Mouse (Mus musculus) right cerebral cortex, postnatal 36 days (tissue): ENCODE results near the gene Zfp983.
A peak's percentile ranks its signal among the peaks of the same experiment; 100 is the strongest.
"Not testable (repeated sequence)": the region's sequence is repeated elsewhere in the genome, so short reads cannot be mapped to it uniquely, and the experiment has no call there.

ENCODE experiments used
- DNase-seq, 2 experiments: peaks; one replicate each; pipeline ENCODE4 v3.0.0; 2022; ENCODE audit warnings: low spot score in 2 of 2, mixed read lengths in 1 of 2

Zfp983 gene

GRCm38 (mm10) chr17:21650364-21650907 is at the start of gene Zfp983:
TSS of gene Zfp983 (plus strand) at chr17:21650624.
- peak; percentile 55 to 74 for DNase-seq

- no peak for DNase-seq
These were observed 34.1 kb upstream of the Zfp983 start for GRCm38 (mm10) chr17:21616356-21616755.

- no peak for DNase-seq
These were observed 33.1 kb upstream of the Zfp983 start for GRCm38 (mm10) chr17:21617352-21617751.

- DNase-seq, result no peak
These were observed 26.8 kb upstream of the Zfp983 start for GRCm38 (mm10) chr17:21623647-21624046.

GRCm38 (mm10) chr17:21635758-21636157 is 14.7 kb upstream of the Zfp983 start:
- not testable (repeated sequence) for DNase-seq

GRCm38 (mm10) chr17:21648791-21649190 is 1.6 kb upstream of the Zfp983 start:
- no peak for DNase-seq

- DNase-seq, result no peak
These were observed 488 bp upstream of the Zfp983 start for GRCm38 (mm10) chr17:21649936-21650335.

GRCm38 (mm10) chr17:21678826-21679225 is 28.4 kb downstream of the Zfp983 start:
- not testable (repeated sequence) for DNase-seq

- DNase-seq, result peak; percentile 66 to 81
These were observed 29.0 kb downstream of the Zfp983 start for GRCm38 (mm10) chr17:21679273-21680018.

GRCm38 (mm10) chr17:21680019-21680376 is 29.6 kb downstream of the Zfp983 start:
- not testable (repeated sequence) for DNase-seq

GRCm38 (mm10) chr17:21691560-21691959 is 41.1 kb downstream of the Zfp983 start, which contains the start of gene Gm10226:
TSS of gene Gm10226 (plus strand) at chr17:21691860.
- no peak for DNase-seq

- no peak for DNase-seq
These were observed 42.9 kb downstream of the Zfp983 start for GRCm38 (mm10) chr17:21693342-21693741.

- DNase-seq, result no peak
These were observed 45.6 kb downstream of the Zfp983 start for GRCm38 (mm10) chr17:21696073-21696472.

GRCm38 (mm10) chr17:21702281-21703240 is 52.1 kb downstream of the Zfp983 start:
- no peak for DNase-seq

GRCm38 (mm10) chr17:21703414-21703813 is 53.0 kb downstream of the Zfp983 start:
- DNase-seq, result no peak

GRCm38 (mm10) chr17:21707343-21707996 is 57.0 kb downstream of the Zfp983 start, which contains the start of gene Zfp760:
TSS of gene Zfp760 (plus strand) at chr17:21707741.
- peak; percentile 75 to 86 for DNase-seq

GRCm38 (mm10) chr17:21708401-21708800 is 58.0 kb downstream of the Zfp983 start:
- no peak for DNase-seq
